Mouse (Mus musculus) limb, embryonic 12.5 days (tissue): ENCODE measurements around the gene Cchcr1. TPM values are rescaled to one million over a fixed set of nuclear protein-coding genes. Genes with fewer than 3 reads are reported as not detected.

Experiments used
- polyA plus RNA-seq: library from polyadenylated mRNA; unstranded; fragments of >200 nt; fragmentation: Nextera tagmentation; extraction: Ambion mirVana; gene quantifications from 2 replicates; pipeline ENCODE4 v1.2.1, GENCODE M21; 2016

Cchcr1 gene
- polyA plus RNA-seq, 1 experiment from 2014 or later = 26.3 TPM

Other genes with a start within 250 kb of the Cchcr1 start
- 0.13 TPM in 1 of 2 replicates, not detected in the other for gene H2-Q1, start 196.7 kb upstream of the Cchcr1 start, polyA plus RNA-seq
- 0.45 and 0.88 TPM in 2 replicates for gene H2-Q2, start 174.9 kb upstream of the Cchcr1 start, polyA plus RNA-seq
- gene H2-Q4, start 137.5 kb upstream of the Cchcr1 start, polyA plus RNA-seq = 5.0 and 6.0 TPM in 2 replicates
- gene H2-Q6, start 92.2 kb upstream of the Cchcr1 start, polyA plus RNA-seq = 2.0 TPM in 2 replicates
- 17.3 and 19.3 TPM in 2 replicates for gene H2-Q7, start 77.9 kb upstream of the Cchcr1 start, polyA plus RNA-seq
- gene H2-Q10, start 47.0 kb upstream of the Cchcr1 start, polyA plus RNA-seq = 0.41 and 0.42 TPM in 2 replicates
- gene Pou5f1, start 11.1 kb upstream of the Cchcr1 start, polyA plus RNA-seq = 0.56 TPM in 1 of 2 replicates, not detected in the other
- 60.5 and 62.3 TPM in 2 replicates for gene Tcf19, start 276 bp upstream of the Cchcr1 start, polyA plus RNA-seq
- gene Psors1c2, start 16.1 kb downstream of the Cchcr1 start, polyA plus RNA-seq = 0.96 and 1.3 TPM in 2 replicates
- gene Cdsn, start 35.0 kb downstream of the Cchcr1 start, polyA plus RNA-seq = not detected in 2 replicates
- gene 2300002M23Rik, start 50.4 kb downstream of the Cchcr1 start, polyA plus RNA-seq = 0.17 TPM in 1 of 2 replicates, not detected in the other
- gene Sfta2, start 84.4 kb downstream of the Cchcr1 start, polyA plus RNA-seq = not detected in 2 replicates
- not detected in 2 replicates for gene Gm9573, start 109.5 kb downstream of the Cchcr1 start, polyA plus RNA-seq
- 0.08 and 0.10 TPM in 2 replicates for gene Mucl3, start 126.6 kb downstream of the Cchcr1 start, polyA plus RNA-seq
- gene Vars2, start 150.5 kb downstream of the Cchcr1 start, polyA plus RNA-seq = 20.0 and 23.4 TPM in 2 replicates
- gene Gtf2h4, start 156.6 kb downstream of the Cchcr1 start, polyA plus RNA-seq = 53.6 and 58.2 TPM in 2 replicates
- gene Ddr1, start 187.5 kb downstream of the Cchcr1 start, polyA plus RNA-seq = 38.4 and 40.6 TPM in 2 replicates